Mouse (Mus musculus): ENCODE data around the gene Ccr1. TPM values are rescaled to one million over a fixed set of nuclear protein-coding genes. Genes with fewer than 3 reads are reported as not detected.

Gene Ccr1
- polyA plus RNA-seq, 1 experiment from 2014 or later = 3.7 TPM

GRCm38 (mm10) chr9:123940628-123941027 lies 27.9 kb downstream of the Ccr1 start:
- Histone ChIP-seq H3K27me3 (replicated peaks; ENCODE audit: control insufficient read depth, insufficient read depth, low read length) (no peaks in the 10 kb centered on the region), H3K4me1 (ENCODE audit: control insufficient read depth, insufficient read depth, low read length) (no peaks in the 10 kb centered on the region), H3K27ac (ENCODE audit: low read length) (no peak overlapping the region), H3K9me3 (ENCODE audit: control insufficient read depth, low read length) (no peaks in the 10 kb centered on the region), H3K36me3 (ENCODE audit: control insufficient read depth, insufficient read depth, low read length) (no peaks in the 10 kb centered on the region), H3K9ac (ENCODE audit: low read depth, low read length) (no peak overlapping the region), H3K4me3 (ENCODE audit: low read length) (no peak overlapping the region), H3K4me2 (ENCODE audit: low read depth, low read length) (no peak overlapping the region)
- ATAC-seq = no peak

DNA sequence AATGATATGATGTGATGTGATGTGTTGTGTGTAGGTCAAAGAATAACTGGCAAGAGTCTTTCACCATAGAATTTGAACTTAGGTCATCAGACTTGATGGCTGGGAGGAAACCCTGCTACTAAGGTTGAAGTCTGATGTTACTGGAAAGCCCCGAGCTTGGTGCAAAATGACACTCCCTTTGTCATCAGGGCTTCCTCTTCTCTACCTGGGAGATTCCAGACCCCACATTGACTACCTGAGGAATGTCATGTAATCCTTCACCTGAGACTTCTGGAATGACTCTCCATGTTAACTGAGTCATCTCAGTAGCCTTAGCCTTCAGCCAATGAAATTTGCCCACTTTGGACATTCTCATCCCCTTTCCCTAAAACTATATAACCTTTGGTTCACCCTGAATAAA lies 28.3 kb downstream of the Ccr1 start:
- Histone ChIP-seq H3K4me3 (ENCODE audit: low read length) (no peak overlapping the region), H3K4me2 (ENCODE audit: low read depth, low read length) (no peak overlapping the region), H3K27ac (ENCODE audit: low read length) (no peak overlapping the region), H3K9ac (ENCODE audit: low read depth, low read length) (no peak overlapping the region), H3K4me1 (ENCODE audit: control insufficient read depth, insufficient read depth, low read length) (no peaks in the 10 kb centered on the region), H3K27me3 (replicated peaks; ENCODE audit: control insufficient read depth, insufficient read depth, low read length) (no peaks in the 10 kb centered on the region), H3K9me3 (ENCODE audit: control insufficient read depth, low read length) (no peaks in the 10 kb centered on the region), H3K36me3 (ENCODE audit: control insufficient read depth, insufficient read depth, low read length) (no peaks in the 10 kb centered on the region)
- no peak for ATAC-seq
- WGBS = 67% methylated on average over 1 of the region's 1 CpGs

- H3K27me3 ChIP-seq (replicated peaks; ENCODE audit: control insufficient read depth, insufficient read depth, low read length) = no peaks in the 10 kb centered on the region
- 90% methylated on average over 2 of the region's 2 CpGs for WGBS
- no peaks in the 10 kb centered on the region for H3K9me3 ChIP-seq (ENCODE audit: control insufficient read depth, low read length)
- no peak overlapping the region for H3K4me2 ChIP-seq (ENCODE audit: low read depth, low read length)
- no peak overlapping the region for H3K9ac ChIP-seq (ENCODE audit: low read depth, low read length)
- H3K36me3 ChIP-seq (ENCODE audit: control insufficient read depth, insufficient read depth, low read length) = no peaks in the 10 kb centered on the region
- no peak overlapping the region for H3K27ac ChIP-seq (ENCODE audit: low read length)
- no peak overlapping the region for H3K4me3 ChIP-seq (ENCODE audit: low read length)
- no peak for ATAC-seq
- H3K4me1 ChIP-seq (ENCODE audit: control insufficient read depth, insufficient read depth, low read length) = no peaks in the 10 kb centered on the region
Measured at GRCm38 (mm10) chr9:123937989-123938388, 30.5 kb downstream of the Ccr1 start.

- H3K9me3 ChIP-seq (ENCODE audit: control insufficient read depth, low read length) = no peaks in the 10 kb centered on the region
- 72% methylated on average over 9 of the region's 9 CpGs for WGBS
- no peak overlapping the region for H3K27ac ChIP-seq (ENCODE audit: low read length)
- H3K4me3 ChIP-seq (ENCODE audit: low read length) = no peak overlapping the region
- no peak overlapping the region for H3K9ac ChIP-seq (ENCODE audit: low read depth, low read length)
- H3K27me3 ChIP-seq (replicated peaks; ENCODE audit: control insufficient read depth, insufficient read depth, low read length) = no peaks in the 10 kb centered on the region
- H3K4me2 ChIP-seq (ENCODE audit: low read depth, low read length) = no peak overlapping the region
- H3K4me1 ChIP-seq (ENCODE audit: control insufficient read depth, insufficient read depth, low read length) = no peaks in the 10 kb centered on the region
- H3K36me3 ChIP-seq (ENCODE audit: control insufficient read depth, insufficient read depth, low read length) = no peaks in the 10 kb centered on the region
- no peak for ATAC-seq
Measured at GRCm38 (mm10) chr9:123936604-123937280, 31.8 kb downstream of the Ccr1 start.

- no peaks in the 10 kb centered on the region for H3K9me3 ChIP-seq (ENCODE audit: control insufficient read depth, low read length)
- ATAC-seq = no peak
- H3K27me3 ChIP-seq (replicated peaks; ENCODE audit: control insufficient read depth, insufficient read depth, low read length) = no peaks in the 10 kb centered on the region
- no peaks in the 10 kb centered on the region for H3K4me1 ChIP-seq (ENCODE audit: control insufficient read depth, insufficient read depth, low read length)
- H3K4me3 ChIP-seq (ENCODE audit: low read length) = no peak overlapping the region
- no peak overlapping the region for H3K9ac ChIP-seq (ENCODE audit: low read depth, low read length)
- 88% methylated on average over 5 of the region's 5 CpGs for WGBS
- H3K27ac ChIP-seq (ENCODE audit: low read length) = no peak overlapping the region
- H3K36me3 ChIP-seq (ENCODE audit: control insufficient read depth, insufficient read depth, low read length) = no peaks in the 10 kb centered on the region
- H3K4me2 ChIP-seq (ENCODE audit: low read depth, low read length) = no peak overlapping the region
Measured at GRCm38 (mm10) chr9:123935776-123936175, 32.7 kb downstream of the Ccr1 start.

DNA sequence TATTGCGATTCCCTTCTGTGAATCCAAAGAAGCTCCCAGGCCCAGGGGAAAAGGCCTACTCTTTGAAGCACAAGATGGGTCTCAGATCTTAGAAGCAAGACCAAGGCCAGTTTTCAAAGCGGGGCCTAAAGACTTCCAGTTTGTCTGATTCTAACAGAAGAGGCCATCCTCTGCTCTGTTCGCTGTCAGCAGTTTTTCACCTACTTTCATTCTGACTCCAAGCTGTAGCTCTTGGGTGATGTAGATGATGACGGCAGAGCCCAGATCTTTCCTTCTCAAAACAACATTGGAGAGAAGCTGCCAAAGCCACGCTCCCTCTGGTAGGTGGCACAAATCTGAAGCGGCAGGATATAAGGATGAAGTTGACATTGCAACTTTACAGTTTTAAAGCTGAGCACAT lies 33.1 kb downstream of the Ccr1 start:
- 93% methylated on average over 6 of the region's 6 CpGs for WGBS

GRCm38 (mm10) chr9:123933716-123934445 lies 34.6 kb downstream of the Ccr1 start:
- Histone ChIP-seq H3K9me3 (ENCODE audit: control insufficient read depth, low read length) (no peaks in the 10 kb centered on the region), H3K4me3 (ENCODE audit: low read length) (no peak overlapping the region), H3K36me3 (ENCODE audit: control insufficient read depth, insufficient read depth, low read length) (no peaks in the 10 kb centered on the region), H3K9ac (ENCODE audit: low read depth, low read length) (no peak overlapping the region), H3K27ac (ENCODE audit: low read length) (no peak overlapping the region), H3K4me1 (ENCODE audit: control insufficient read depth, insufficient read depth, low read length) (no peaks in the 10 kb centered on the region), H3K4me2 (ENCODE audit: low read depth, low read length) (no peak overlapping the region), H3K27me3 (replicated peaks; ENCODE audit: control insufficient read depth, insufficient read depth, low read length) (no peaks in the 10 kb centered on the region)
- no peak for ATAC-seq
- WGBS = 87% methylated on average over 5 of the region's 5 CpGs

More for the DNA sequence above, 33.1 kb downstream of the Ccr1 start:
- no peak overlapping the region for H3K4me2 ChIP-seq (ENCODE audit: low read depth, low read length)
- H3K4me1 ChIP-seq (ENCODE audit: control insufficient read depth, insufficient read depth, low read length) = no peaks in the 10 kb centered on the region
- H3K9ac ChIP-seq (ENCODE audit: low read depth, low read length) = no peak overlapping the region
- no peaks in the 10 kb centered on the region for H3K27me3 ChIP-seq (replicated peaks; ENCODE audit: control insufficient read depth, insufficient read depth, low read length)
- H3K9me3 ChIP-seq (ENCODE audit: control insufficient read depth, low read length) = no peaks in the 10 kb centered on the region
- no peak overlapping the region for H3K27ac ChIP-seq (ENCODE audit: low read length)
- H3K4me3 ChIP-seq (ENCODE audit: low read length) = no peak overlapping the region
- no peak for ATAC-seq
- no peaks in the 10 kb centered on the region for H3K36me3 ChIP-seq (ENCODE audit: control insufficient read depth, insufficient read depth, low read length)

DNA sequence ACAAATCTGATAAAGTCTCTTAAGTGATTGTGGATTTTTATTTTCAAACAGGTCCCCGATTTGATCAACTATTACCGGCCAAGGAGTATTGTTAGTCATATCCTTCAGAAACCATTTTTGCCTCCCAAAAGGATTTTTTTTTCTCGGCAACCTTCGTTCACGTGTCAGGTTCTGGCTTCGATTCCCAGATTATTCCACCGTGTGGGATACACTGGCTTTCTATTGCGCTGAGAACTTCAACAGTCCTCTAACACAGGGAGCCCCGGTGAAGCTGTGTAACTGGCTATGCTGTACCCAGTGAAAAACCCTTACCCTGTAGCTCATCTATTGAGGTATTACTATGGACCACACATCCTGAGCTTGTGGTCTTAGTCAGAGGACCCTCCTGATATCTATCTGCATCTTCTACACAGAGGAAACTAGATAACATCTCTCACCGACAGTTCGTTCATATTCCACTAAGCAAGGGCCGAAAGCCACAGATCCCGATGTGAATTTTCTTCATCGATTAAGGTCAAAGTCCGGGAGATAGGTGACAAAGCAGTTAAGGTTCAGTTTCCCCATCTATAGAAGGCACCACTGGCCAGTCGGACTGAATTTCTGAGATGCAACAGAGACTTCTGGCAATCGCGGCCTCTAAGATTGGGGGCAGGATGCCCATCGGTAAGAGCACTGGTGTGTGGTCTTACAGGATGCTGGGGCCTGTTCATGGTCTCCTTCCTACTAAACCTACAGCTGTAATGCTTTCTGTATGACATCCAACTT lies 35.4 kb downstream of the Ccr1 start:
- no peaks in the 10 kb centered on the region for H3K9me3 ChIP-seq (ENCODE audit: control insufficient read depth, low read length)
- H3K36me3 ChIP-seq (ENCODE audit: control insufficient read depth, insufficient read depth, low read length) = no peaks in the 10 kb centered on the region
- no peak overlapping the region for H3K4me3 ChIP-seq (ENCODE audit: low read length)
- H3K27ac ChIP-seq (ENCODE audit: low read length) = no peak overlapping the region
- ATAC-seq = no peak
- H3K9ac ChIP-seq (ENCODE audit: low read depth, low read length) = no peak overlapping the region
- no peak overlapping the region for H3K4me2 ChIP-seq (ENCODE audit: low read depth, low read length)
- no peaks in the 10 kb centered on the region for H3K4me1 ChIP-seq (ENCODE audit: control insufficient read depth, insufficient read depth, low read length)
- 92% methylated on average over 19 of the region's 19 CpGs for WGBS
- H3K27me3 ChIP-seq (replicated peaks; ENCODE audit: control insufficient read depth, insufficient read depth, low read length) = no peaks in the 10 kb centered on the region

DNA sequence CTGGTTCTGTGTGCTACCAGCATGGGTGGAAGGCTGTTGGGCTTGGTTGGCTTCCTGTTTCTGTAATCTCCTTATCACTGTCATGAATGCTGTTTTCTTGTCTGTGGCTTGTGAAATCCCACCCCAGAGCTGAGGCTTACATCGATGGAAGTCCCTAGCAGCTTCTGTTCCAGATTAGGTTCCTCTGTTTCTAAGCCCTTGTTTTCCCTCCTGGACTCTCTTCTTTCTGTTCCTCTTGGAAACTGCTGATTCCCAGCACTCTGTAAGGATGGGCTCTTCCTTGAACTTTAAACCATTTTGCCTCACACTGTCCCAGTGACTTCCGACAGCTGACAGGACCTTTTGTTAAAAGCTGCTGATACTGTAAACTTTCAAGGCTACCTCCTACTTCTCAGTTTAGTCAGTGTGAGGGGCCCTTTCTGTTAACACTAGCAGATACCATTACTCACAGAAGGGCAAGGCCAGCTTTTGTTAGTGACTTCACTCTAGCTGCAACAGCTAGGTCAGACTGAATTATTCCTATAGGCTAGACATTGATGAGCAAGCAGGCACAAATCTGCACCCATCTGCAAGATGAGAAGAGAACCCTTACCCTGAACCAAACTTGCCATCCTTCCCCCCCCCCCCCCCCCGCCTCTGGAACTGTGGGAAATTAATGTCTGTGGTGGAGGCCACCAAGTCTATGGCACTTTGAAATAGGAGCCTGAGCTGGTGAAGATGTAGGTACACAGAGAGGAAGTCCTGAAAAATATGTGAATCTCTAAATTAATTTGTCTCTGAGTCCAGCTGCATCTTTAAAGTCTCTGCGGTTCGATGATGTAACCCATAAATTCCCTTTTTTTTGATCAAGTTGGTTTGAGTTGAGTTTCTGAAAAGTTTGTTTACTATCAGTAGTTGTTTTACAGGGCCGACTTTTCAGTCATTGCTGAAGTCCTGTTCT lies 36.5 kb downstream of the Ccr1 start:
- Histone ChIP-seq H3K4me2 (ENCODE audit: low read depth, low read length) (no peak overlapping the region), H3K27ac (ENCODE audit: low read length) (no peak overlapping the region), H3K4me3 (ENCODE audit: low read length) (no peak overlapping the region), H3K9me3 (ENCODE audit: control insufficient read depth, low read length) (no peaks in the 10 kb centered on the region), H3K27me3 (replicated peaks; ENCODE audit: control insufficient read depth, insufficient read depth, low read length) (no peaks in the 10 kb centered on the region), H3K36me3 (ENCODE audit: control insufficient read depth, insufficient read depth, low read length) (no peaks in the 10 kb centered on the region), H3K9ac (ENCODE audit: low read depth, low read length) (no peak overlapping the region), H3K4me1 (ENCODE audit: control insufficient read depth, insufficient read depth, low read length) (no peaks in the 10 kb centered on the region)
- ATAC-seq = peak; percentile 51
- 54% methylated on average over 6 of the region's 6 CpGs for WGBS
